Mouse (Mus musculus): Measurements from ENCODE around the gene Trappc3. TPM values are rescaled to one million over a fixed set of nuclear protein-coding genes. Genes with fewer than 3 reads are reported as not detected.

Trappc3 gene
- total RNA-seq, 2 experiments from 2014 or later, result 22.2 to 24.3 TPM

Other genes with a start within 250 kb of the Trappc3 start
- gene Csf3r, start 237.8 kb upstream of the Trappc3 start, total RNA-seq (2021), result under 1 TPM; 0.16 to 0.22 TPM
- gene Mrps15, start 215.4 kb upstream of the Trappc3 start, total RNA-seq (2021), result 10 to 100 TPM; 57.3 to 58.7 TPM
- gene Oscp1, start 203.8 kb upstream of the Trappc3 start, total RNA-seq (2021), result 1 to 10 TPM; 1.2 to 2.0 TPM
- gene Lsm10, start 165.7 kb upstream of the Trappc3 start, total RNA-seq (2021), result 1 to 10 TPM; 5.7 to 8.3 TPM
- 10 to 100 TPM; 25.1 to 41.9 TPM for gene Stk40, start 158.4 kb upstream of the Trappc3 start, total RNA-seq (2021)
- 10 to 100 TPM; 16.2 to 16.6 TPM for gene Eva1b, start 114.6 kb upstream of the Trappc3 start, total RNA-seq (2021)
- 1 to 10 TPM; 1.1 to 1.2 TPM for gene Sh3d21, start 98.8 kb upstream of the Trappc3 start, total RNA-seq (2021)
- gene Thrap3, start 59.6 kb upstream of the Trappc3 start, total RNA-seq (2021), result 10 to 100 TPM; 92.1 to 99.3 TPM
- gene Map7d1, start 6.0 kb upstream of the Trappc3 start, total RNA-seq (2021), result 100 to 1,000 TPM; 165 to 201 TPM
- gene Col8a2, start 24.5 kb downstream of the Trappc3 start, total RNA-seq (2021), result 1 to 10 TPM; 4.7 to 5.6 TPM
- gene Adprhl2, start 59.4 kb downstream of the Trappc3 start, total RNA-seq (2021), result 10 to 100 TPM in 1 of 2 experiments, 1 to 10 TPM in 1; 9.8 to 11.5 TPM
- gene Tekt2, start 63.4 kb downstream of the Trappc3 start, total RNA-seq (2021), result 1 to 10 TPM in 1 of 2 experiments, under 1 TPM in 1; 0.74 to 1.1 TPM
- gene Ago3, start 167.2 kb downstream of the Trappc3 start, total RNA-seq (2021), result 1 to 10 TPM; 6.4 to 7.8 TPM
- 1 to 10 TPM; 6.8 to 7.9 TPM for gene Ago1, start 206.3 kb downstream of the Trappc3 start, total RNA-seq (2021)

Measured in gastrocnemius, postnatal 14 days (tissue).